Comparison of ENCODE assay signal across 7 mouse cellular contexts in genomic region chr5:111393346-111394197, GRCm38 (mm10). TPM values are rescaled to one million over a fixed set of nuclear protein-coding genes. Genes with fewer than 3 reads are reported as not detected.
DNase-seq lines count a peak whose midpoint lies in the region; ATAC-seq lines count a peak whose summit lies in the region.

No protein-coding gene starts in this region.

- H3K9me3 ChIP-seq in hindbrain, embryonic 11.5 days (ENCODE audit: control insufficient read depth, low read length) = no peaks in the 10 kb centered on the region
- no peaks in the 10 kb centered on the region for H3K9me3 ChIP-seq in limb, embryonic 12.5 days
- H3K9me3 ChIP-seq in midbrain, embryonic 14.5 days (ENCODE audit: control insufficient read depth, low read length) = no peaks in the 10 kb centered on the region

- H3K4me3 ChIP-seq in hindbrain, embryonic 11.5 days (ENCODE audit: low read depth, low read length) = no peak overlapping the region
- peak overlapping the region; percentile 20 for H3K4me3 ChIP-seq in limb, embryonic 12.5 days (replicated peaks)
- peak overlapping the region; percentile 7; the same call in 1 of the 2 replicates for H3K4me3 ChIP-seq in midbrain, embryonic 14.5 days (replicated peaks; ENCODE audit: low read depth, low read length)

- peak; percentile 74 for ATAC-seq in hindbrain, embryonic 11.5 days (ENCODE audit: low FRiP score)
- ATAC-seq in limb, embryonic 12.5 days (ENCODE audit: insufficient number of reproducible peaks, insufficient read depth, low FRiP score, low TSS enrichment, low read depth) = peak; percentile 82
- peak; percentile 81; the same call in 1 of the 2 replicates for ATAC-seq in midbrain, embryonic 14.5 days (ENCODE audit: low FRiP score, low TSS enrichment)

- peak overlapping the region; percentile 12; the same call in 1 of the 2 replicates for H3K9ac ChIP-seq in hindbrain, embryonic 11.5 days (ENCODE audit: low read depth, low read length)
- H3K9ac ChIP-seq in limb, embryonic 12.5 days (replicated peaks) = 0 out of 2 replicates have a peak overlapping the region, but pooled peaks have one; percentile 1
- H3K9ac ChIP-seq in midbrain, embryonic 14.5 days (replicated peaks; ENCODE audit: low read length) = peak overlapping the region; percentile 36

- 12% methylated on average over 17 of the region's 17 CpGs for WGBS in hindbrain, embryonic 11.5 days
- 8% methylated on average over 17 of the region's 17 CpGs for WGBS in limb, embryonic 12.5 days
- 6% methylated on average over 17 of the region's 17 CpGs for WGBS in midbrain, embryonic 14.5 days

- no peaks in the 10 kb centered on the region for H3K27me3 ChIP-seq in hindbrain, embryonic 11.5 days (ENCODE audit: control insufficient read depth, insufficient read depth, low read length)
- H3K27me3 ChIP-seq in limb, embryonic 12.5 days = peaks cover 11% of the 10 kb centered on the region; the same call in 1 of the 2 replicates
- H3K27me3 ChIP-seq in midbrain, embryonic 14.5 days (ENCODE audit: control insufficient read depth, insufficient read depth, low read length) = no peaks in the 10 kb centered on the region

- H3K4me2 ChIP-seq in hindbrain, embryonic 11.5 days (replicated peaks; ENCODE audit: low read depth, low read length) = peak overlapping the region; percentile 31
- H3K4me2 ChIP-seq in limb, embryonic 12.5 days = peak overlapping the region; percentile 64
- H3K4me2 ChIP-seq in midbrain, embryonic 14.5 days (ENCODE audit: low read length) = peak overlapping the region; percentile 45

- DNase-seq in ES-CJ7 (ENCODE audit: low read depth, low spot score) (peak; percentile 61), NIH3T3 (ENCODE audit: low read depth) (peak; percentile 52)
- DNase-seq in embryo, embryonic 11 days = peak; percentile 91
- DNase-seq in hindbrain, embryonic 11.5 days (ENCODE audit: low spot score) = peak; percentile 85
- peak; percentile 93 for DNase-seq in midbrain, embryonic 14.5 days
- no peak for DNase-seq in spleen, postnatal 36 days (ENCODE audit: low spot score in 2 of 2)

- H3K36me3 ChIP-seq in hindbrain, embryonic 11.5 days (ENCODE audit: control insufficient read depth, insufficient read depth, low read length) = no peaks in the 10 kb centered on the region
- peaks cover 11% of the 10 kb centered on the region for H3K36me3 ChIP-seq in limb, embryonic 12.5 days
- H3K36me3 ChIP-seq in midbrain, embryonic 14.5 days (ENCODE audit: control insufficient read depth, insufficient read depth, low read length) = 0 out of 2 replicates have a peak, but pooled peaks cover 10% of the 10 kb centered on the region

- peaks cover 15% of the 10 kb centered on the region for H3K4me1 ChIP-seq in hindbrain, embryonic 11.5 days (replicated peaks; ENCODE audit: control insufficient read depth, insufficient read depth, low read length)
- peaks cover 59% of the 10 kb centered on the region for H3K4me1 ChIP-seq in limb, embryonic 12.5 days (replicated peaks)
- peaks cover 31% of the 10 kb centered on the region for H3K4me1 ChIP-seq in midbrain, embryonic 14.5 days (ENCODE audit: control insufficient read depth, insufficient read depth, low read length)

- H3K27ac ChIP-seq in hindbrain, embryonic 11.5 days (ENCODE audit: low read depth, low read length) = peak overlapping the region; percentile 73
- peak overlapping the region; percentile 94 for H3K27ac ChIP-seq in limb, embryonic 12.5 days
- peak overlapping the region; percentile 32 for H3K27ac ChIP-seq in midbrain, embryonic 14.5 days (replicated peaks; ENCODE audit: low read depth, low read length)

RNA-seq across cellular contexts. Expression of gene Mn1, which starts 23.6 kb away (rescaled TPM):
- 41.9 and 42.5 TPM in 2 replicates for polyA plus RNA-seq in hindbrain, embryonic 11.5 days (2014; fragmentation: Nextera tagmentation; extraction: Ambion mirVana)
- 14.9 and 15.0 TPM in 2 replicates for polyA plus RNA-seq in limb, embryonic 12.5 days (2016; fragmentation: Nextera tagmentation; extraction: Ambion mirVana)
- polyA plus RNA-seq in midbrain, embryonic 14.5 days (2014; fragmentation: Nextera tagmentation; extraction: Ambion mirVana) = 51.7 and 69.2 TPM in 2 replicates

Comparison
In these comparisons a context has a peak if more than half of its experiments do, and no peak if none do; other contexts are left out.
1. DNase-seq: peak in ES-CJ7 (single experiment), NIH3T3 (single experiment), embryo, embryonic 11 days (single experiment), hindbrain, embryonic 11.5 days (single experiment) and midbrain, embryonic 14.5 days (single experiment); none in spleen, postnatal 36 days (0 of 2).
2. H3K27ac ChIP-seq: peak in every context shown above with its lines; median percentile 94 in limb, embryonic 12.5 days; 73 in hindbrain, embryonic 11.5 days; 32 in midbrain, embryonic 14.5 days.
3. Peak in every context shown above with its lines, with median percentiles within 50 percentile points of each other: ATAC-seq, H3K4me2 ChIP-seq and H3K9ac ChIP-seq.